Mouse (Mus musculus) neural tube, embryonic 15.5 days (tissue): Measurements from ENCODE around the gene Kcnt2. TPM values are rescaled to one million over a fixed set of nuclear protein-coding genes. Genes with fewer than 3 reads are reported as not detected.

ENCODE experiments used
- ATAC-seq: fragments of 200-750 bp; cut with Nextera tagmentation; 2 replicates; pipeline ENCODE4 v1.8.0; 2017; ENCODE audit warnings: mild to moderate bottlenecking, moderate TSS enrichment, moderate library complexity; ENCODE audit not compliant: low FRiP score
- H3K27ac ChIP-seq: fragments of 300-500 bp; sonication (generic); replicated peaks from 2 replicates; pipeline ENCODE4 v1.5.1; 2015; ENCODE audit warnings: mild to moderate bottlenecking, inconsistent platforms
- H3K27me3 ChIP-seq: fragments of 300-500 bp; sonication (generic); replicated peaks from 2 replicates; pipeline ENCODE4 v1.6.1; 2015; ENCODE audit warnings: inconsistent platforms
- H3K36me3 ChIP-seq: fragments of 300-500 bp; sonication (generic); 2 replicates; pipeline ENCODE4 v1.6.1; 2015; ENCODE audit warnings: inconsistent platforms
- H3K4me1 ChIP-seq: fragments of 300-500 bp; sonication (generic); 2 replicates; pipeline ENCODE4 v1.6.1; 2015; ENCODE audit warnings: inconsistent platforms
- H3K4me2 ChIP-seq: fragments of 300-500 bp; sonication (generic); 2 replicates; pipeline ENCODE4 v1.6.1; 2015; ENCODE audit warnings: inconsistent platforms, mild to moderate bottlenecking, moderate library complexity
- H3K4me3 ChIP-seq: fragments of 300-500 bp; sonication (generic); replicated peaks from 2 replicates; pipeline ENCODE4 v1.5.1; 2015; ENCODE audit warnings: mild to moderate bottlenecking, inconsistent platforms
- H3K9ac ChIP-seq: fragments of 300-500 bp; sonication (generic); replicated peaks from 2 replicates; pipeline ENCODE4 v1.6.1; 2015; ENCODE audit warnings: mild to moderate bottlenecking, inconsistent platforms
- H3K9me3 ChIP-seq: fragments of 300-500 bp; sonication (generic); replicated peaks from 2 replicates; pipeline ENCODE4 v1.6.1; 2016; ENCODE audit warnings: inconsistent platforms
- WGBS: fragments of 180-500 bp; shearing (Covaris S2); methylation state at CpG from one replicate; pipeline ENCODE4 v1.1.7; 2015; ENCODE audit warnings: mixed read lengths; 5-methylcytosine and 5-hydroxymethylcytosine counted together
- polyA plus RNA-seq: library from polyadenylated mRNA; unstranded; fragments of >200 nt; fragmentation: Nextera tagmentation; extraction: Ambion mirVana; gene quantifications from 2 replicates; pipeline ENCODE4 v1.2.1, GENCODE M21; 2015

The Kcnt2 gene
- polyA plus RNA-seq, 1 experiment from 2014 or later, result 4.3 TPM

DNA sequence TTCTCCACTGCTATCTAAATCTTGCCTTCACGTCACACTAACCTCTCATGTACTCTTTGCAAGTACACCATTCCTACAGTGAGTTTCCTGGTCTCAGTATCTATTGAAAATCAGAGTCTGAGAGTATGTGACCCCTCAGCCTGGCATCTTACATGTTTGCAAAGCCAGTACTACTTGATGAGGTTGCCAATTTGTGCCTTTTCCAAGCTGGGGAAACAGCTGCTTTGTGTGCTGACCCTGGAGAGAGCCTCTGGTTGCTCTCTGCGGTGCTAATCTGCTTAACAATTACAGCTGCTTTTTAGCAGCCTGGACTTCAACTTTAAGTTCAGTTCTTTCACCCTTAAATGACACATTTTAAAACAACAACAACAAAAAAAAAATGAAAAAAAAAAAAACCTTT is 133.6 kb downstream of the Kcnt2 start:
- Histone ChIP-seq H3K9me3 (no peaks in the 10 kb centered on the region), H3K4me2 (no peak overlapping the region), H3K27me3 (no peaks in the 10 kb centered on the region), H3K4me3 (no peak overlapping the region), H3K27ac (no peak overlapping the region), H3K36me3 (no peaks in the 10 kb centered on the region), H3K4me1 (no peaks in the 10 kb centered on the region), H3K9ac (no peak overlapping the region)
- no peak for ATAC-seq
- WGBS, result 70% methylated on average over 2 of the region's 2 CpGs

DNA sequence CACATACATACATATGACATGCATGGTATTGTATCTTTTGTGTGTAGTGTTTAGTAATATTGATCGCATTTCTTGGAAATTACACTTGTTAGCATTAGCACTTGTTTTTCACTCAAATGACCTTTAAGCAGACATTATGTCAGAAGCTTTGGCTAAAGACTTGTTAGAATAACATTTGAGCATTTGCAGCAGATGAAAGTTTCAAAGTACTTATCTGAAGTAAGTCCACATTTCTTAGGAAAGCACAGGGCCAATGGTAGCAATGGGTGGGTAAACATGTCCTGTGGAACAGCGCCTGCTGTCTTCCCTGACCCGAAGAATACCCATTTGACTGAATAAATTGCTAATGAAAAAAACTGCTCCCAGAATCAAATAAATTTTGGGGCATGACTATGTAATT is 135.1 kb downstream of the Kcnt2 start:
- no peak for ATAC-seq
- Histone ChIP-seq H3K4me1 (no peaks in the 10 kb centered on the region), H3K4me2 (no peak overlapping the region), H3K27ac (no peak overlapping the region), H3K36me3 (no peaks in the 10 kb centered on the region), H3K27me3 (no peaks in the 10 kb centered on the region), H3K9me3 (no peaks in the 10 kb centered on the region), H3K9ac (no peak overlapping the region), H3K4me3 (no peak overlapping the region)
- WGBS, result 94% methylated on average over 3 of the region's 3 CpGs

DNA sequence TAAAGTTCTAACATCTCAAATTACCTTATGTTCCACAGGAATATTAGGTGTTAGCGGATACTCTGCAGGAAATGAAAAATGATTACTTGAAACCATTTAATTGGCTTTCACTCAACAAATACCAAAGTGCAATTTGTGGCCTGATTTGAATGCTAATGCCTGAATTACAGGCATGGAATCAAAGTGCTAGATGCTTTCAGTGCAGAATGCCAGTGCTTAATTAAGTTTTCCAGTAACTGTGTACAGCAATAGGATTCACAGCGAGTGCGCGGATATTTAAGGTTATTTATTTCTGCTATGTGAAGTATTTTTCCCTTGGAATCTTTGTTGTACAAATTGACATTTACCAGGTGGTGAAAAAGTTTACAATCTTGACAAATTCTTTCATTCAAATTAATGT is 144.3 kb downstream of the Kcnt2 start:
- H3K9me3 ChIP-seq, result no peaks in the 10 kb centered on the region
- no peaks in the 10 kb centered on the region for H3K27me3 ChIP-seq
- WGBS, result 47% methylated on average over 4 of the region's 4 CpGs

DNA sequence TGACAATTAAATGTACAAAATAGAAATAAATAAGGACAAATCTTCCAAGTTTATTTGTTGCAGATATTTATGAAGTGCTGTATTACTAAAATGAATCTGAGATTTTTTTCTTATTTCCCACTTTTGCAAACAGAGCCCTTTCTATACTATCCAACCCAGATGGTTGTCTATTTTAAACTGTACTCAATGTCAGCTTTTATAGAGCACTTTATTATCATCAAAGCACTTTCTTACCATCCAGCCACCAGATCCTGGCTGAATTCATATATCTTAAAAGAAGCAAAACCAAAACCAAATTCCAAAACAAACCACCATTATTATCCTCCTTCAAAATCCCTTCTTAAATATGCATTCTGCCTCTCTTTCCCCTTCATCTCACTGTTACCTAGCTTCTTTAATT is 151.8 kb downstream of the Kcnt2 start:
- Histone ChIP-seq H3K4me2 (no peak overlapping the region), H3K27me3 (no peaks in the 10 kb centered on the region), H3K27ac (no peak overlapping the region), H3K4me3 (no peak overlapping the region), H3K4me1 (no peaks in the 10 kb centered on the region), H3K36me3 (no peaks in the 10 kb centered on the region), H3K9ac (no peak overlapping the region), H3K9me3 (no peaks in the 10 kb centered on the region)
- ATAC-seq, result no peak

More for the DNA sequence above, 144.3 kb downstream of the Kcnt2 start:
- ATAC-seq, result no peak
- Histone ChIP-seq H3K4me2 (no peak overlapping the region), H3K4me3 (no peak overlapping the region), H3K9ac (no peak overlapping the region), H3K27ac (no peak overlapping the region), H3K36me3 (no peaks in the 10 kb centered on the region), H3K4me1 (no peaks in the 10 kb centered on the region)

DNA sequence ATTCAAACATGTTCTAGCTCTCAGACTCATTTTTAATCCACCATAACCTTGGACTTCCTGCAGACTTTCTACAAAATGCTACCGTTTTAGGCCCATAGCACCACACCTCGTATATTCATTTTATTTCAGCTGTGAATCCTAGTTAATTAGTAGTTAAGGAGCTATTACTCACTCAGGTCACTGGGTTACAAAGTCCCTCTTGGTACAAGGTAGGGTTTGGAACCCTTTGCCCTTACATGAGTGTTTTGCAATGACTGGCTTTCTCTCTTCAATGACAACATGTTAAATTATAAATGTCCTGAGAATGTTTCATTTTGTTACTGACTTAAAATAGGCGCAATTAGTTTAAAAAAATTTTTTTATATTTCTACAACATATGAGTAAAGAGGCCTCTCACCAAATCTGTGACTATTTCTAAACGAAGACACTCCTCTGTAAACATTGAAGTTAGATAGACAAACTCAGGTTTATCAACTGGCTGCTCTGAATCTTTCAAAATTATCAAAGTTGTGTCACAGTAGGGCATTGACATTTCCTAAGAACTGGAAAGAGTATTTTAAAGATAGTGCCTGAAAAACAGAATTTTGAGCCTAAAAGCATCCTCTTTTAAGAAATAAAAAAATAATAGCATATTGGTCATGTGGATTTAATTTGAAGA is 160.8 kb downstream of the Kcnt2 start:
- 86% methylated on average over 4 of the region's 4 CpGs for WGBS
- Histone ChIP-seq H3K4me3 (no peak overlapping the region), H3K27ac (no peak overlapping the region), H3K27me3 (no peaks in the 10 kb centered on the region), H3K9ac (no peak overlapping the region), H3K4me1 (no peaks in the 10 kb centered on the region), H3K4me2 (no peak overlapping the region), H3K36me3 (no peaks in the 10 kb centered on the region), H3K9me3 (no peaks in the 10 kb centered on the region)
- no peak for ATAC-seq

DNA sequence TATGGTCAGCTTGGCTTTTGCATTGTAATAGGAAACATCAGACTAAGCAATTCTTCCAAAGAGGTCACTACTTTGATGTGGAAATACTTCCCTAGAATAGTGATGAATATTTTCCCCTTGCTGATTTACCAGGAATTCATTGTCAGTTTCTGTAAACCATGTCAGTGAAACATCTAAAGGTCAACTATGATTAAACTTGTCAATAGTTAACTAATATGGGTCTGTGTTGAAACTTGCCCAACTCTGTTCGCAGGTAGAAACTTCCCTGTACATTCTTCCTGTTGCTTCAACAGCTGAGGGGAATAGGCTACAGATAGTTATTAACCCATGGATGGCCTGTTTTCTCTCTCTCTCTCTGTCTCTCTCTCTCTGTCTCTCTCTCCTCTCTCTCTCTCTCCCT is 169.8 kb downstream of the Kcnt2 start:
- ATAC-seq, result no peak
- 73% methylated on average over 1 of the region's 1 CpGs for WGBS
- Histone ChIP-seq H3K27ac (no peak overlapping the region), H3K4me1 (no peaks in the 10 kb centered on the region), H3K27me3 (no peaks in the 10 kb centered on the region), H3K4me3 (no peak overlapping the region), H3K36me3 (no peaks in the 10 kb centered on the region), H3K9ac (no peak overlapping the region), H3K9me3 (no peaks in the 10 kb centered on the region), H3K4me2 (no peak overlapping the region)

DNA sequence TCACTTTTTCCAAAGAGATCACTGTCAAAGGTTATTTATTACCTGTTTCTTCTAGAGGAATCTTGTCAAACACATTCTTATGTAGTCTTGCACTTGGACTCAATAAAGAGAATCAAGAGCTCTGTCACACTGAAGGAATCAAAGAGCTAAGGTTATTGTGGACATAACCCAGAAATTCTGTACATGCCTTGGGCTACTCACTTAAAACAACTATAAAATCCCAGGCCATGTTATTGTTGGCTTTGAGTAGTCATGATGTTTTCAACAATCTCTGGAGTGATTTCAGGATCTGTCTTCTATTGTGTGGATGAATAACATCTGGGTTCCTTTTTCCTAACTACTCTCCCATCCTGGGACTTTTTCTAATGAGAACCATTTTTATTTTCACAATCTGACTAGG is 177.0 kb downstream of the Kcnt2 start:
- Histone ChIP-seq H3K27me3 (no peaks in the 10 kb centered on the region), H3K4me3 (no peak overlapping the region), H3K9me3 (no peaks in the 10 kb centered on the region)

DNA sequence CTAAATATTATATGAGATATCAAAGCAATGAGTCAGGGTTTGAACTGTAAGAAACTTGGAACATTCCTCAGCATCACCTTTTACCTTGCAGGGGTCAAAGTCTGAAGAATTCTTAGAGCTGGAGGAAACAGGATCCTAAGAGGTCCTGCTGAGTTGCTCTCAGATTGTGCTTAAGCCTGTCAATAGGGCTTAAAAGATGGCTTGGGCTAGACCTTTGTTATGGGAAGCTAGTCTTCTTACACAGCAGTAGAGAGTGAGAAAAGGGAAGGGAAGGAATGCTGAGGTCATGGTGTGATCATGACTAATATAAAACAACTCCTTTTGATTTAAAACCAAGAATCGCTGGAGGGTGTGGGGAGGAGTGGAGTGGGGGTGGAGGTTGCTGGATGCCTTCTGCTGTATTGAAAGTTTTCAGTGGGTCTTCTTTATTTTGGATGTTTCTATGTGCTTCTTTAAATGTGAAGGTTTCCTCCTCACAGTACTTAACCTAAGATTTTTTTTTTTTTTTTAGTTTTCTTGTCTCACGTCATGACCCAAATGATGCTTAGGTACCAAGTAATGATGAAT is 183.4 kb downstream of the Kcnt2 start:
- H3K9ac ChIP-seq, result no peak overlapping the region
- 50% methylated on average over 2 of the region's 2 CpGs for WGBS
- H3K4me1 ChIP-seq, result no peaks in the 10 kb centered on the region
- H3K27me3 ChIP-seq, result no peaks in the 10 kb centered on the region
- H3K36me3 ChIP-seq, result no peaks in the 10 kb centered on the region
- no peak overlapping the region for H3K4me3 ChIP-seq
- H3K9me3 ChIP-seq, result no peaks in the 10 kb centered on the region
- no peak for ATAC-seq
- no peak overlapping the region for H3K27ac ChIP-seq
- no peak overlapping the region for H3K4me2 ChIP-seq

More for the DNA sequence above, 177.0 kb downstream of the Kcnt2 start:
- ATAC-seq, result no peak
- H3K4me1 ChIP-seq, result no peaks in the 10 kb centered on the region
- H3K4me2 ChIP-seq, result no peak overlapping the region
- H3K9ac ChIP-seq, result no peak overlapping the region
- H3K27ac ChIP-seq, result no peak overlapping the region
- no peaks in the 10 kb centered on the region for H3K36me3 ChIP-seq

DNA sequence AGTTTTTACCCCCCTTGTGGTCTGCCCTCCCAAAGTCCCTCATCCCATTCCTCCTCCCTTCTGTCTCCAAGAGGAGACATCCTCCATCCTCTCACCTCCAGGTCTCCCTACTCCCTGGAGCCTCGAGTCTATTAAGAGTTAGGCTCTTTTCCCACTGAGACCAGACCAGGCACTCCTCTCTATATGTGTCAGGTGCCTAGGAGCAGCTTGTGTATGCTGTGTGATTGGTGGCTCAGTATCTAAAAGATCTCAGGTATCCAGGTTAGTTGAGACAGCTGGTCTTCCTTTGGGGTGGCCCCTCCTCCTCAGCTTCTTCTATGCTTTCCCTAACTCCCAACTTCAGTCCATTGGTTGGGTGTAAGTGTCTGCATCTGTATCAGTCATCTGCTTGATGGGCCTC is 186.1 kb downstream of the Kcnt2 start:
- 73% methylated on average over 1 of the region's 1 CpGs for WGBS
- ATAC-seq, result no peak
- H3K4me2 ChIP-seq, result no peak overlapping the region
- H3K27ac ChIP-seq, result no peak overlapping the region
- H3K4me1 ChIP-seq, result no peaks in the 10 kb centered on the region
- no peak overlapping the region for H3K4me3 ChIP-seq
- H3K27me3 ChIP-seq, result no peaks in the 10 kb centered on the region
- H3K9me3 ChIP-seq, result no peaks in the 10 kb centered on the region
- H3K9ac ChIP-seq, result no peak overlapping the region
- no peaks in the 10 kb centered on the region for H3K36me3 ChIP-seq

DNA sequence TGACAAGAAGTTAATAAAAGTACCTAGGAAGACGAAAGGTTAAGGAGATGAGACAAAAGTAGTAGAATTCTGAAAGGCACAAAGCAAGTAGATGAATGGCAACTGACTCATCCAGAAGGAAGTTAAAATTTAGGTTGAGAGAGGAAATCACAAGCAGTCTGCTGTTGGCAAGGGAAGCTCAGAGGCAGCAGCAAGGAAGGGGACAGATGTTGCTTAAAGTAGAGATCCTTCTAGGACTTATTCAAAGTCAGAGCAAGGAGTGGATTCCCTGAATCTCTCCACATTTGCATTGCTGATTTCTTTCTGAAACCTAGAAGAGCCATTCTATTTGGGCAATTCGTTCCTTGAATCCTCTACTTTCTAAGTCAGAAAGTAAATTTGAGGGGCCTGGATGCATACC is 188.8 kb downstream of the Kcnt2 start:
- no peak overlapping the region for H3K27ac ChIP-seq
- H3K27me3 ChIP-seq, result no peaks in the 10 kb centered on the region
- WGBS, result 81% methylated on average over 2 of the region's 2 CpGs
- no peak overlapping the region for H3K4me2 ChIP-seq
- no peaks in the 10 kb centered on the region for H3K4me1 ChIP-seq
- H3K9ac ChIP-seq, result no peak overlapping the region
- no peaks in the 10 kb centered on the region for H3K9me3 ChIP-seq
- no peak for ATAC-seq
- H3K36me3 ChIP-seq, result no peaks in the 10 kb centered on the region
- no peak overlapping the region for H3K4me3 ChIP-seq

DNA sequence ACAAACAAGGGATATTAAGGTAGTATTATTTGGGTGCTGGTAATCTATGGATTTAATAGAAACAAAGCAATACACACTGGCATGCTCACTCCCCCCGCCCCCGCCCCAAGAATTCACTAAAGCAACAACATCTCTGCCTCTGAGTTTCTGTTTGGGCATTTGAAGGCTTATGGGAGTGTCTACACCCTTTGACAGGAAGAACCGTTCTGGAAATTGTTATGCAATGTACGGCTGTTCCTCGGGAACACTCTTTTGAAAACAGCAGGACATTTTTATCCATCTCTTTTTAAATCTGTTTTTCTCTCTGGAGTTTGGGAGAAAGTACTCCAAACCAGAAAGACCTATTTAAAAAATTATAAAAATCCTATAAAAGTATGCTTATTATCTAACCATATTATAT is 192.2 kb downstream of the Kcnt2 start:
- Histone ChIP-seq H3K9me3 (no peaks in the 10 kb centered on the region), H3K36me3 (no peaks in the 10 kb centered on the region), H3K4me1 (no peaks in the 10 kb centered on the region), H3K27ac (no peak overlapping the region), H3K4me2 (no peak overlapping the region), H3K27me3 (no peaks in the 10 kb centered on the region), H3K9ac (no peak overlapping the region), H3K4me3 (no peak overlapping the region)
- 84% methylated on average over 5 of the region's 5 CpGs for WGBS
- ATAC-seq, result no peak

DNA sequence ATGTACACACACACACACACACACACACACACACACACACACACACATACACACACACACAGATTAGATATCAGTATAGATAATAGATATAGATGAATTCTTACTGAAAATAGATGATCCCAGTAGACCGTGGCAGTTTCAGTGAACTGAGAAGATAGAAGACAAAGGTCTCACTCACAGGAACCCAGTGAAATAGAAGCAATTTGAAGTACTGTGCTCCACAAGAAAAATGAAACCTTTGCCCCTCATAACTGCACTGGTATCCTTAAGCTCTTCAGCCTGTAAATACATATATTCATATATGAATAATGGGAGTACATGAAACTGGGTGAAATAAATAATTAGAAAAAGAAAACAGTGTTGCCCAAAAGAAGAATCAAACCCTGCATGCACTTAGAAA is 197.9 kb downstream of the Kcnt2 start:
- Histone ChIP-seq H3K27ac (no peak overlapping the region), H3K4me2 (no peak overlapping the region), H3K9ac (no peak overlapping the region), H3K9me3 (no peaks in the 10 kb centered on the region), H3K4me1 (no peaks in the 10 kb centered on the region), H3K36me3 (no peaks in the 10 kb centered on the region), H3K27me3 (no peaks in the 10 kb centered on the region), H3K4me3 (no peak overlapping the region)
- 75% methylated on average over 1 of the region's 1 CpGs for WGBS
- ATAC-seq, result no peak
